Mouse (Mus musculus): Measurements from ENCODE around the gene Gm6763. TPM values are rescaled to one million over a fixed set of nuclear protein-coding genes. Genes with fewer than 3 reads are reported as not detected.
"Not testable (repeated sequence)": the region's sequence is repeated elsewhere in the genome, so short reads cannot be mapped to it uniquely, and the experiment has no call there.

Gm6763 gene
- polyA plus RNA-seq (2016; fragmentation: Nextera tagmentation; extraction: Ambion mirVana) = not detected in 2 replicates

DNA sequence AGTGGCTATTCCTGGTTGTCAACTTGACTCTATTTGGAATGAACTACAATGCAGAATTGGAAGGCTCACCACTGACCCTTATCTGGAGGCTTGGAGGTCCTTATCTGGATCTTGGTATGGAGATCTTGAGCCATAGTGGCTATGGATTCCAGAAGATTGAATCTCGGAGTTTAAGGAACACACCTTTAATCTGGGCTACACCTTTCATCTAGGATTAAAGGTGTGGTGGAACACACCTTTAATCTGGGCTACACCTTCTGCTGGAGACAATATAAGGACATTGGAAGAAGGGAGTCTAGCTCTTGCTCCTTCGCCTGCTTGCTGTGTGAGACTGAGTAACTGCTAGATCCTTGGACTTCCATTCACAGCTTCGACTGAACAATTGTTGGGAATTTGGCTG, at the start of gene Gm6763:
Gene Gm6763, plus strand, starts transcription at position 301 of the 400 bp plus-strand sequence.
- H3K9me3 ChIP-seq; H3K4me2 ChIP-seq (replicated peaks); ATAC-seq (ENCODE audit: low FRiP score, low read depth); H3K27ac ChIP-seq; H3K36me3 ChIP-seq; H3K4me1 ChIP-seq; H3K27me3 ChIP-seq (replicated peaks); H3K9ac ChIP-seq; H3K4me3 ChIP-seq: not testable (repeated sequence)
- WGBS = no CpG with 5 or more reads among the region's 3 CpGs

DNA sequence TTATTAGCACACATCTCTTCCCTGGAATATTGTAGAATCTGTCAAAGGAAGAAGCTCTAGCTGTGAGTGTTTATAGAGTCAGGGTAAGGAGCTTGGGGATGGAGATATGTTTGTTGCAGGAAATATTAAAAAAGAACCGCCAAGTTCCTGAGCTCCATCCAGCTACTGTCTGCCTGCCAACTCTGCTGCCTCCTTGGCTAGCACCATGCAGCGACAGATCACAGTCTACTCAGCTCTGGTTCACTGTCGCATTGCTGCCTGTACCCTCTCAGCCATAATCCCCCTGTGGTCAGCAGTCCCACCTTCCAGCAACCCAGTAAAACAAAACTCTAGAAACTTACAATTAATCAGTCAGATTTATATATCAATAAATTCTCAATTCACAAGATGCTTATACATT, 41.3 kb upstream of the Gm6763 start:
- Histone ChIP-seq H3K27me3 (replicated peaks) (no peaks in the 10 kb centered on the region), H3K4me1 (no peaks in the 10 kb centered on the region), H3K36me3 (no peaks in the 10 kb centered on the region), H3K9ac (no peak overlapping the region), H3K27ac (no peak overlapping the region), H3K4me3 (no peak overlapping the region), H3K4me2 (replicated peaks) (no peak overlapping the region), H3K9me3 (no peaks in the 10 kb centered on the region)
- 88% methylated on average over 3 of the region's 3 CpGs for whole genome bisulfite sequencing
- ATAC-seq (ENCODE audit: low FRiP score, low read depth) = no peak

DNA sequence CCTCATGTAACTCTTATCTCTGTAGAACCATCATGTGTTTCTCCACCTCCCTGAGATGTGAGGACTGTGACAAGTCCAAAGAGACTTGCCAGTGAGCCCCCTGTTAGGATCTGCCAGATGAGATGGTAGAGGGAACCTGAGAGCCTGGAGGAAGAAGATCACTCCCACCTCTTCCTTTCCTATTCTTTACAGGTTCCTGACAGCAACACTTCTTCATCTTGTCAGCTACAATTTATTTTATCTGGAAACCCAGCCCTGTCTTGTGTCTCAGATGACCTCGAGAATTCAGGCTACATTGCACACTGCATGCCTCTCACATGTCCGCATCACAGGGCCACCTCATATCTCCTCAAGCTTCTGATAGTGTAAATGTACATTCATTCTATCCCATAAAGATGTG, 33.0 kb upstream of the Gm6763 start:
- ATAC-seq (ENCODE audit: low FRiP score, low read depth) = no peak
- no peak overlapping the region for H3K9ac ChIP-seq
- H3K27ac ChIP-seq = no peak overlapping the region
- WGBS = 76% methylated on average over 2 of the region's 2 CpGs
- no peak overlapping the region for H3K4me3 ChIP-seq
- no peaks in the 10 kb centered on the region for H3K27me3 ChIP-seq (replicated peaks)
- no peaks in the 10 kb centered on the region for H3K9me3 ChIP-seq
- H3K36me3 ChIP-seq = no peaks in the 10 kb centered on the region
- no peak overlapping the region for H3K4me2 ChIP-seq (replicated peaks)
- no peaks in the 10 kb centered on the region for H3K4me1 ChIP-seq

DNA sequence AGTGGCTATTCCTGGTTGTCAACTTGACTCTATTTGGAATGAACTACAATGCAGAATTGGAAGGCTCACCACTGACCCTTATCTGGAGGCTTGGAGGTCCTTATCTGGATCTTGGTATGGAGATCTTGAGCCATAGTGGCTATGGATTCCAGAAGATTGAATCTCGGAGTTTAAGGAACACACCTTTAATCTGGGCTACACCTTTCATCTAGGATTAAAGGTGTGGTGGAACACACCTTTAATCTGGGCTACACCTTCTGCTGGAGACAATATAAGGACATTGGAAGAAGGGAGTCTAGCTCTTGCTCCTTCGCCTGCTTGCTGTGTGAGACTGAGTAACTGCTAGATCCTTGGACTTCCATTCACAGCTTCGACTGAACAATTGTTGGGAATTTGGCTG, 8.6 kb upstream of the Gm6763 start, which contains the start of gene Gm21293:
Gene Gm21293, plus strand, starts transcription at position 301 of the 400 bp plus-strand sequence.
- H3K9me3 ChIP-seq; H3K4me3 ChIP-seq; H3K9ac ChIP-seq; H3K36me3 ChIP-seq; H3K27me3 ChIP-seq (replicated peaks); H3K4me2 ChIP-seq (replicated peaks); H3K4me1 ChIP-seq; H3K27ac ChIP-seq; ATAC-seq (ENCODE audit: low FRiP score, low read depth): not testable (repeated sequence)
- whole genome bisulfite sequencing = no CpG with 5 or more reads among the region's 3 CpGs

DNA sequence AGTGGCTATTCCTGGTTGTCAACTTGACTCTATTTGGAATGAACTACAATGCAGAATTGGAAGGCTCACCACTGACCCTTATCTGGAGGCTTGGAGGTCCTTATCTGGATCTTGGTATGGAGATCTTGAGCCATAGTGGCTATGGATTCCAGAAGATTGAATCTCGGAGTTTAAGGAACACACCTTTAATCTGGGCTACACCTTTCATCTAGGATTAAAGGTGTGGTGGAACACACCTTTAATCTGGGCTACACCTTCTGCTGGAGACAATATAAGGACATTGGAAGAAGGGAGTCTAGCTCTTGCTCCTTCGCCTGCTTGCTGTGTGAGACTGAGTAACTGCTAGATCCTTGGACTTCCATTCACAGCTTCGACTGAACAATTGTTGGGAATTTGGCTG, 8.4 kb downstream of the Gm6763 start, which contains the start of gene Gm8764:
Gene Gm8764, plus strand, starts transcription at position 301 of the 400 bp plus-strand sequence.
- not testable (repeated sequence) for H3K4me1 ChIP-seq; H3K27ac ChIP-seq; H3K36me3 ChIP-seq; H3K4me2 ChIP-seq (replicated peaks); H3K4me3 ChIP-seq; H3K9ac ChIP-seq; H3K27me3 ChIP-seq (replicated peaks); ATAC-seq (ENCODE audit: low FRiP score, low read depth); H3K9me3 ChIP-seq
- WGBS = no CpG with 5 or more reads among the region's 3 CpGs

DNA sequence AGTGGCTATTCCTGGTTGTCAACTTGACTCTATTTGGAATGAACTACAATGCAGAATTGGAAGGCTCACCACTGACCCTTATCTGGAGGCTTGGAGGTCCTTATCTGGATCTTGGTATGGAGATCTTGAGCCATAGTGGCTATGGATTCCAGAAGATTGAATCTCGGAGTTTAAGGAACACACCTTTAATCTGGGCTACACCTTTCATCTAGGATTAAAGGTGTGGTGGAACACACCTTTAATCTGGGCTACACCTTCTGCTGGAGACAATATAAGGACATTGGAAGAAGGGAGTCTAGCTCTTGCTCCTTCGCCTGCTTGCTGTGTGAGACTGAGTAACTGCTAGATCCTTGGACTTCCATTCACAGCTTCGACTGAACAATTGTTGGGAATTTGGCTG, 16.9 kb downstream of the Gm6763 start, which contains the start of gene Gm21304:
Gene Gm21304, plus strand, starts transcription at position 301 of the 400 bp plus-strand sequence.
- H3K36me3 ChIP-seq; H3K27me3 ChIP-seq (replicated peaks); ATAC-seq (ENCODE audit: low FRiP score, low read depth); H3K27ac ChIP-seq; H3K9me3 ChIP-seq; H3K4me3 ChIP-seq; H3K4me2 ChIP-seq (replicated peaks); H3K4me1 ChIP-seq; H3K9ac ChIP-seq: not testable (repeated sequence)
- WGBS = no CpG with 5 or more reads among the region's 3 CpGs

DNA sequence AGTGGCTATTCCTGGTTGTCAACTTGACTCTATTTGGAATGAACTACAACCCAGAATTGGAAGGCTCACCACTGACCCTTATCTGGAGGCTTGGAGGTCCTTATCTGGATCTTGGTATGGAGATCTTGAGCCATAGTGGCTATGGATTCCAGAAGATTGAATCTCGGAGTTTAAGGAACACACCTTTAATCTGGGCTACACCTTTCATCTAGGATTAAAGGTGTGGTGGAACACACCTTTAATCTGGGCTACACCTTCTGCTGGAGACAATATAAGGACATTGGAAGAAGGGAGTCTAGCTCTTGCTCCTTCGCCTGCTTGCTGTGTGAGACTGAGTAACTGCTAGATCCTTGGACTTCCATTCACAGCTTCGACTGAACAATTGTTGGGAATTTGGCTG, 25.4 kb downstream of the Gm6763 start, which contains the start of gene Gm21312:
Gene Gm21312, plus strand, starts transcription at position 301 of the 400 bp plus-strand sequence.
- not testable (repeated sequence) for ATAC-seq (ENCODE audit: low FRiP score, low read depth); H3K27ac ChIP-seq; H3K36me3 ChIP-seq; H3K4me3 ChIP-seq; H3K9ac ChIP-seq; H3K4me2 ChIP-seq (replicated peaks); H3K4me1 ChIP-seq; H3K27me3 ChIP-seq (replicated peaks); H3K9me3 ChIP-seq
- WGBS = no CpG with 5 or more reads among the region's 3 CpGs

DNA sequence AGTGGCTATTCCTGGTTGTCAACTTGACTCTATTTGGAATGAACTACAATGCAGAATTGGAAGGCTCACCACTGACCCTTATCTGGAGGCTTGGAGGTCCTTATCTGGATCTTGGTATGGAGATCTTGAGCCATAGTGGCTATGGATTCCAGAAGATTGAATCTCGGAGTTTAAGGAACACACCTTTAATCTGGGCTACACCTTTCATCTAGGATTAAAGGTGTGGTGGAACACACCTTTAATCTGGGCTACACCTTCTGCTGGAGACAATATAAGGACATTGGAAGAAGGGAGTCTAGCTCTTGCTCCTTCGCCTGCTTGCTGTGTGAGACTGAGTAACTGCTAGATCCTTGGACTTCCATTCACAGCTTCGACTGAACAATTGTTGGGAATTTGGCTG, 33.9 kb downstream of the Gm6763 start, which contains the start of gene Gm20765:
Gene Gm20765, plus strand, starts transcription at position 301 of the 400 bp plus-strand sequence.
- H3K9ac ChIP-seq; H3K4me3 ChIP-seq; H3K36me3 ChIP-seq; H3K27me3 ChIP-seq (replicated peaks); H3K4me2 ChIP-seq (replicated peaks); H3K27ac ChIP-seq; ATAC-seq (ENCODE audit: low FRiP score, low read depth); H3K4me1 ChIP-seq; H3K9me3 ChIP-seq: not testable (repeated sequence)
- no CpG with 5 or more reads among the region's 3 CpGs for WGBS

DNA sequence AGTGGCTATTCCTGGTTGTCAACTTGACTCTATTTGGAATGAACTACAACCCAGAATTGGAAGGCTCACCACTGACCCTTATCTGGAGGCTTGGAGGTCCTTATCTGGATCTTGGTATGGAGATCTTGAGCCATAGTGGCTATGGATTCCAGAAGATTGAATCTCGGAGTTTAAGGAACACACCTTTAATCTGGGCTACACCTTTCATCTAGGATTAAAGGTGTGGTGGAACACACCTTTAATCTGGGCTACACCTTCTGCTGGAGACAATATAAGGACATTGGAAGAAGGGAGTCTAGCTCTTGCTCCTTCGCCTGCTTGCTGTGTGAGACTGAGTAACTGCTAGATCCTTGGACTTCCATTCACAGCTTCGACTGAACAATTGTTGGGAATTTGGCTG, 42.4 kb downstream of the Gm6763 start, which contains the start of gene Gm4340:
Gene Gm4340, plus strand, starts transcription at position 301 of the 400 bp plus-strand sequence.
- no CpG with 5 or more reads among the region's 3 CpGs for WGBS
- H3K9ac ChIP-seq; H3K4me2 ChIP-seq (replicated peaks); H3K36me3 ChIP-seq; H3K27ac ChIP-seq; H3K27me3 ChIP-seq (replicated peaks); H3K4me1 ChIP-seq; ATAC-seq (ENCODE audit: low FRiP score, low read depth); H3K4me3 ChIP-seq; H3K9me3 ChIP-seq: not testable (repeated sequence)

Other genes with a start within 250 kb of the Gm6763 start
- gene Gm21293, start 8.5 kb upstream of the Gm6763 start, polyA plus RNA-seq (2016; fragmentation: Nextera tagmentation; extraction: Ambion mirVana) = not detected in 2 replicates
- not detected in 2 replicates for gene Gm8764, start 8.5 kb downstream of the Gm6763 start, polyA plus RNA-seq (2016; fragmentation: Nextera tagmentation; extraction: Ambion mirVana)
- not detected in 2 replicates for gene Gm21304, start 17.0 kb downstream of the Gm6763 start, polyA plus RNA-seq (2016; fragmentation: Nextera tagmentation; extraction: Ambion mirVana)
- not detected in 2 replicates for gene Gm21312, start 25.5 kb downstream of the Gm6763 start, polyA plus RNA-seq (2016; fragmentation: Nextera tagmentation; extraction: Ambion mirVana)
- not detected in 2 replicates for gene Gm20765, start 34.0 kb downstream of the Gm6763 start, polyA plus RNA-seq (2016; fragmentation: Nextera tagmentation; extraction: Ambion mirVana)
- not detected in 2 replicates for gene Gm4340, start 42.5 kb downstream of the Gm6763 start, polyA plus RNA-seq (2016; fragmentation: Nextera tagmentation; extraction: Ambion mirVana)